Mouse (Mus musculus) neural tube, postnatal 0 days (tissue): ENCODE data around the gene Gcc1. TPM values are rescaled to one million over a fixed set of nuclear protein-coding genes. Genes with fewer than 3 reads are reported as not detected.

Experiments
- polyA plus RNA-seq: library from polyadenylated mRNA; unstranded; fragments of >200 nt; fragmentation: Nextera tagmentation; extraction: Ambion mirVana; gene quantifications from 2 replicates; pipeline ENCODE4 v1.2.1, GENCODE M21; 2015

The Gcc1 gene
- 6.5 and 7.9 TPM in 2 replicates for polyA plus RNA-seq

GRCm38 (mm10) chr6:28428290-28428689 is at the start of gene Gcc1:
Gene Gcc1, minus strand, starts transcription at chr6:28428390.

DNA sequence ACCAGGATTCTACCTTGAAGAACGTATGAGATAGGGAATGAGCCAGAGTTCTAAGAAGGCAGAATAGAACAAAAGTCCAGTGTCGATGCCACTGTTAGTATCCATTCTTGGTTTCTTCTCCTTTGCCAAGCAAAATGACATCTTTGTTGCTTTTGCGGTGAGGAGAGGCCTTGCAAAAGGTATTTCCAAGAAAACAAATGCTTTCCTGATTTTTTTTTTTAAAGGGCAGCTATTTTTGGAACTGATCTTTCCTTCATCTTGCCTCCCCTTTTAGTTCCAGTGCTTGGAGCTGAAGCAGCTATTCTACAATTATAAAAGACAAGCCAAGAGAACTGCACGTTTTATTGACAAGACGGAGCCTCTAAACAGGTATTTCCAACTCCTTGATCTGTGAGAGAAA is 46.6 kb upstream of the Gcc1 start, which contains the start of gene Snd1:
Gene Snd1 (plus strand): TSS at position 301 of the 400 bp plus-strand sequence.

DNA sequence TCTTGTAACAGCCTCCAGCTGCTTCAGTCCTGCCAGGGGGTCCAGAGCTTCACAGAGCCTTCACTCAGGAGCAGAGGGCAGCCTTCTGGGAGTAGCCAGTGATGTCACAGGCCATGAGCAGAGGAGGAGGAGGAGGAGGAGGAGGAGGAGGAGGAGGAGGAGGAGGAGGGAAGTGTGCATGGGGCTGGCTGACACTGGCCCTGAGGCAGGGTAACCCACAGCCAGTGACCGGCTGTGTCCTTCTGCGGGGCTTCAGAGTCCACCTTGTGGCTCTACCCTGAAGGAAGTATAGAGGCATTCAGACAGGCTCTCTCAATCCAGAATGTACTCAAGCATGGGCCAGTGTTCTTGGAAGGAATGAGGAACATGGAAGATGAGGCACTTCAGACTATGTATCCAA is 21.1 kb upstream of the Gcc1 start, which contains the start of gene Pax4:
Gene Pax4 (minus strand): TSS at position 101 of the 400 bp plus-strand sequence.

DNA sequence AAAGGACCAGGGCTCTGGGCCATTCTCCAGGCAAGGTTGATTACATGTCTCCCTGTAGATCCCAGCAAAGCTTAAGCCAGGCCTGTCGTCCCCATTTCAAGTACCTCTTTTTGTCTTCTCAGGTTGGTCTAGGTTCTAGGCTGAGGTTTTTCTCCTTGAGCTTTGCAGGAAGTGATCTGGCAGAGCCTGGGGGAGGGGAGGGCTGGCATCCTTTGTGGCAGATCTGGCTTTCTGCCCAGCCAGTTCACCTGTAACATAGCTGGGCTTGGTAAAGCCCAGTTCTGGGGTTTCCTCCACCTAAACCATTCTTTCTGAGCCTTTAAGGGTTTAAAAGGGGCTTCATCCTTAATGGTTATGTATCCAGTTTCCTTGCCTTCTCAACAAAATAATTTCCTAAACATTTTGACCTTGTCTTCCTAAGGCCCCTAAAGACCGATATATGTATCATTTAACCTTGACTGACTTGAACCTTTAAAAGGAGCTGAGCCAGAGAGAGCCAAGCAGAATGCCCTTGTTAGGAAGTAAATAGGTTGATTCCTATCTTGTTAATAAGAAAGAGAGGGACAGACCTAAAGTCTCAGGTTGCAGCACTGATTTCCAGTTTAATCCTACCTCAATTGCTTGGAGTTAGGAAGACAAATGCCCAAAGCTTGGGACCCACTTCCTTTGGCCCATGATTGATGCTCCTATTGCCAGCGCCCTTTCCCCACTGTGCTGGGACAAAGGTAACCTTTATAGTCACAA is 922 bp downstream of the Gcc1 start, which contains the start of gene Fscn3:
Gene Fscn3 (plus strand): TSS at position 694 of the 744 bp plus-strand sequence.

GRCm38 (mm10) chr6:28423313-28423712 is 4.9 kb downstream of the Gcc1 start, which contains the start of gene Arf5:
Gene Arf5, plus strand, starts transcription at chr6:28423560.

GRCm38 (mm10) chr6:28397681-28398203 is 30.4 kb downstream of the Gcc1 start, which contains the start of gene Zfp800:
Gene Zfp800, minus strand, starts transcription at chr6:28398005.

Other genes starting within 250 kb of the Gcc1 start
- 24.0 and 34.2 TPM in 2 replicates for gene Zfp800, start 30.4 kb downstream of the Gcc1 start, polyA plus RNA-seq
- 506 and 527 TPM in 2 replicates for gene Arf5, start 4.8 kb downstream of the Gcc1 start, polyA plus RNA-seq
- gene Fscn3, start 601 bp downstream of the Gcc1 start, polyA plus RNA-seq, result not detected in 2 replicates
- 0.18 and 0.57 TPM in 2 replicates for gene Pax4, start 21.0 kb upstream of the Gcc1 start, polyA plus RNA-seq
- gene Snd1, start 46.7 kb upstream of the Gcc1 start, polyA plus RNA-seq, result 53.0 and 56.0 TPM in 2 replicates